Mouse (Mus musculus): ENCODE results near the gene Tdg. TPM values are rescaled to one million over a fixed set of nuclear protein-coding genes. Genes with fewer than 3 reads are reported as not detected.
A peak's percentile ranks its signal among the peaks of the same experiment; 100 is the strongest.

Gene Tdg
- total and polyA plus RNA-seq, 3 experiments, result 27.6 to 79.1 TPM; not detected in 1

DNA sequence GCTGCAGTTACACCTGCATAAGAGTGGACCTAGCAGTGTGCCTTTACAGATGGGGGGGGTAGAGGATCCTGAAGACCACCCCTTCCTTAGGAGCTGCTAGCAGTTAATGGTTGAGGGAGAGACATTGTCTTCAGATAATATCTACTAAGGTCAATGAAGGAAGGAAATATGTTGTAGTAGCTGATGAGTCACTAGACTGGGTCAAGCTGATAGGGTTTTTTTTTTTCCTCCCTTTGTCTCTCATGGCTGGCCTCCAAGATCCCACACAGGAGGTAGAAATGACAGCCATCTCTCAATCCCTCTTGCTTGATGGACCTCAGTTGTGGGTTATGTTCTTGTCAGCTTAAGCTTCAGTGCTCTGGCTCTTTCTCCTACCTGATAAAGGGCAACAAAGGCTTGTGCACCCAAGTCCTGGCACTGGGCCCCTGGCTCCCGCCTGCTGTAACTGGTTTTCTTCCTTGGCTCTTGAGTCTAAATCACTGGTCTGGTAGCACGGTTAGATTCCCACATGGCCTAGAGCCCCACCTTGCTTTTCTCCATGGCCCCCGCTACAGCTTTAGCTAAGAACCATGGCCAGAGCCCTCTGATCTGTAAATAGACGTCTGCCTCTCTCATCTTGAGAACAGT is 66.9 kb downstream of the Tdg start (continued):
- no peak for TF ChIP-seq POLR2AphosphoS5 (IDR thresholded peaks at IDR 0.05; ENCODE audit: borderline replicate concordance, low read depth, low read length)
- peak; percentile 98 for TF ChIP-seq ZNF384 (IDR thresholded peaks at IDR 0.05; ENCODE audit: low read depth, low read length)
- no peak for TF ChIP-seq BHLHE40 (IDR thresholded peaks at IDR 0.05; ENCODE audit: borderline replicate concordance, low read depth, low read length)

DNA sequence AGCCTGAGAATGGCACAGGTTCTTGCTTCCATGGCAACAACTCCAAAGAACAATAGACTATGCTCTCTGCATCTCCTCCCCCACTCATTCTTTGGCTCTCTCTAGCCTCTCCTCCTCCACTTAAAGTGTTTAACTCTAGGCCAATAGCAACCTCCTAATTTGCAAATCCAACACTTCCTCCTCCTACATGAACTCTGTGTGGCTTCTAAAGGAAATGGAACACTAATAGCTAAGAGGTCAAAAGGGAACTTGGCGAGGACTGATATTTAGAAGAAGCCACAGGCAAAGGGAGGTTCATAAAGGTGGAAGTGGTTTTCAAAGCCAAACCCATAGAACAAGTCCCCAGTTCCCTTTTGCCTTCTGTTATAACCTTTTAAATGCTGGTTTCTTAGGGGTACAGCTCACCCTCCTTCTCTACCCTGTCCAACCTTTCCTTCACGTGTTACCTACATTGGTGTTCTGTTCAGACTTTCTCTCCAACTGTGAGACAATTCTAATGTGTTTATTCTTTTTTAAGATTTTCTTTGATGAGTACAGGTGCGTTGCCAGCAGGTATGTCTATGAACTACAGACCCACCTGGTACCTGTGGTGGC is 67.8 kb downstream of the Tdg start:
- Histone ChIP-seq H3K27ac (ENCODE audit: control insufficient read depth, low read depth, low read length) (peak overlapping the region; percentile 98), H3K36me3 (ENCODE audit: control insufficient read depth in 1 of 2, insufficient read depth in 2 of 2, low read length in 2 of 2) (peaks cover 2 to 39% of the 10 kb centered on the region in 2 experiments), H3K79me2 (ENCODE audit: control insufficient read depth, insufficient read depth, low read length, poor library complexity) (peaks cover 11% of the 10 kb centered on the region), H3K9me3 (replicated peaks; ENCODE audit: insufficient read depth, low read length) (no peaks in the 10 kb centered on the region), H3K9ac (ENCODE audit: control insufficient read depth, low read depth, low read length, poor library complexity, severe bottlenecking) (peak overlapping the region; percentile 81), H3K4me1 (ENCODE audit: control insufficient read depth in 1 of 2, insufficient read depth in 2 of 2, low read length in 2 of 2) (peaks cover 12 to 37% of the 10 kb centered on the region in 2 experiments), H3K27me3 (ENCODE audit: control insufficient read depth in 1 of 2, insufficient read depth in 2 of 2, low read length in 2 of 2) (no peaks in the 10 kb centered on the region), H3K4me3 (ENCODE audit: control insufficient read depth in 1 of 2, insufficient read depth in 1 of 2, low read depth in 2 of 2, low read length in 2 of 2) (peak overlapping the region in 1 of 2 experiments; percentile 42; a peak in 3 of 4 replicates)
- peak; percentile 96 for DNase-seq (ENCODE audit: low read depth, low spot score)
- TF ChIP-seq SMC3 (IDR thresholded peaks at IDR 0.05; ENCODE audit: low read depth, low read length) (no peak), TBP (IDR thresholded peaks at IDR 0.05; ENCODE audit: low read depth, low read length) (peak; percentile 83), POLR2AphosphoS2 (IDR thresholded peaks at IDR 0.05; ENCODE audit: low read length) (no peak), ETS1 (IDR thresholded peaks at IDR 0.05; ENCODE audit: low read depth, low read length) (peak; percentile 84), EP300 (IDR thresholded peaks at IDR 0.05; ENCODE audit: low read depth in 1 of 2, low read length in 2 of 2) (peak; percentile 81), MAX (IDR thresholded peaks at IDR 0.05; ENCODE audit: low read length) (0 out of 2 replicates have a peak, but pooled peaks have one; percentile 36), MAFK (IDR thresholded peaks at IDR 0.05; ENCODE audit: borderline replicate concordance, low read depth, low read length) (0 out of 2 replicates have a peak, but pooled peaks have one; percentile 7), NRF1 (IDR thresholded peaks at IDR 0.05; ENCODE audit: insufficient read depth, low read depth, low read length, poor library complexity, severe bottlenecking) (no peak), ZC3H11A (IDR thresholded peaks at IDR 0.05; ENCODE audit: low read depth, low read length) (no peak), BHLHE40 (IDR thresholded peaks at IDR 0.05; ENCODE audit: borderline replicate concordance, low read depth, low read length) (peak; percentile 47; the same call in 1 of the 2 replicates), ELF1 (IDR thresholded peaks at IDR 0.05; ENCODE audit: low read depth, low read length) (peak; percentile 70), MEF2A (IDR thresholded peaks at IDR 0.05; ENCODE audit: extremely low read depth, insufficient replicate concordance, low read depth, low read length, poor library complexity, severe bottlenecking) (no peak), JUND (IDR thresholded peaks at IDR 0.05; ENCODE audit: low read depth, low read length) (0 out of 2 replicates have a peak, but pooled peaks have one; percentile 69), CTCF (IDR thresholded peaks at IDR 0.05 in 2 of 3, conservative IDR thresholded peaks at IDR 0.05 in 1 of 3; ENCODE audit: control insufficient read depth in 1 of 3, insufficient read depth in 1 of 3, low read depth in 2 of 3, low read length in 3 of 3, poor library complexity in 1 of 3, severe bottlenecking in 1 of 3) (no peak), MYC (IDR thresholded peaks at IDR 0.05; ENCODE audit: low read depth, low read length) (peak; percentile 67; the same call in 1 of the 2 replicates), RAD21 (IDR thresholded peaks at IDR 0.05; ENCODE audit: low read depth, low read length) (no peak), MXI1 (IDR thresholded peaks at IDR 0.05; ENCODE audit: low read depth, low read length) (peak; percentile 63), UBTF (IDR thresholded peaks at IDR 0.05; ENCODE audit: borderline replicate concordance, insufficient read depth, low read depth, low read length) (no peak), ZMIZ1 (IDR thresholded peaks at IDR 0.05; ENCODE audit: low read depth, low read length) (peak; percentile 47; the same call in 1 of the 2 replicates), SIN3A (IDR thresholded peaks at IDR 0.05; ENCODE audit: low read length) (peak; percentile 83), RCOR1 (IDR thresholded peaks at IDR 0.05; ENCODE audit: low read depth, low read length) (peak; percentile 62; the same call in 1 of the 2 replicates), USF1 (IDR thresholded peaks at IDR 0.05; ENCODE audit: low read depth, low read length) (peak; percentile 45; the same call in 1 of the 2 replicates), ZNF384 (IDR thresholded peaks at IDR 0.05; ENCODE audit: low read depth, low read length) (peak; percentile 41), USF2 (IDR thresholded peaks at IDR 0.05; ENCODE audit: borderline replicate concordance in 1 of 2, insufficient read depth in 1 of 2, low read depth in 1 of 2, low read length in 2 of 2) (no peak), TAL1 (IDR thresholded peaks at IDR 0.05; ENCODE audit: low read length) (no peak), NELFE (IDR thresholded peaks at IDR 0.05; ENCODE audit: low read depth, low read length) (peak; percentile 38; the same call in 1 of the 2 replicates), MAZ (IDR thresholded peaks at IDR 0.05; ENCODE audit: low read depth, low read length) (no peak), POLR2A (IDR thresholded peaks at IDR 0.05; ENCODE audit: control insufficient read depth in 1 of 2, insufficient read depth in 1 of 2, low read depth in 1 of 2, low read length in 2 of 2, poor library complexity in 1 of 2) (peak in 1 of 2 experiments; percentile 61; a peak in 2 of 4 replicates), CHD1 (IDR thresholded peaks at IDR 0.05; ENCODE audit: low read depth, low read length) (no peak; the same call in 1 of the 2 replicates), GABPA (IDR thresholded peaks at IDR 0.05; ENCODE audit: low read depth, low read length) (no peak), KAT2A (conservative IDR thresholded peaks at IDR 0.05; ENCODE audit: low read depth, low read length) (0 out of 2 replicates have a peak, but pooled peaks have one; percentile 39)
